Mouse (Mus musculus): ENCODE results near the gene Ntmt1. TPM values are rescaled to one million over a fixed set of nuclear protein-coding genes. Genes with fewer than 3 reads are reported as not detected.
A peak's percentile ranks its signal among the peaks of the same experiment; 100 is the strongest.

The Ntmt1 gene
- polyA plus RNA-seq, 1 experiment from 2014 or later: 81.7 TPM

- ATAC-seq (ENCODE audit: low read depth) (no peak), DNase-seq (ENCODE audit: low spot score) (no peak)
- Histone ChIP-seq H3K4me2 (ENCODE audit: low read depth, low read length) (no peak overlapping the region), H3K4me1 (ENCODE audit: control insufficient read depth, insufficient read depth, low read length) (0 out of 2 replicates have a peak, but pooled peaks cover 3% of the 10 kb centered on the region), H3K27ac (replicated peaks; ENCODE audit: low read depth, low read length) (no peak overlapping the region), H3K4me3 (ENCODE audit: low read depth, low read length) (no peak overlapping the region), H3K36me3 (ENCODE audit: control insufficient read depth, insufficient read depth, low read length) (no peaks in the 10 kb centered on the region), H3K9ac (ENCODE audit: low read depth, low read length) (no peak overlapping the region), H3K9me3 (ENCODE audit: control insufficient read depth, low read length) (no peaks in the 10 kb centered on the region), H3K27me3 (replicated peaks; ENCODE audit: control insufficient read depth, insufficient read depth, low read length) (no peaks in the 10 kb centered on the region)
- 71% methylated on average over 4 of the region's 4 CpGs for WGBS
These were observed 29.4 kb upstream of the Ntmt1 start for GRCm38 (mm10) chr2:30778235-30778634.

- no peak for DNase-seq (ENCODE audit: low spot score)
- H3K27ac ChIP-seq (replicated peaks; ENCODE audit: low read depth, low read length): no peak overlapping the region
- H3K4me3 ChIP-seq (ENCODE audit: low read depth, low read length): no peak overlapping the region
- no peaks in the 10 kb centered on the region for H3K27me3 ChIP-seq (replicated peaks; ENCODE audit: control insufficient read depth, insufficient read depth, low read length)
- peaks cover 10% of the 10 kb centered on the region for H3K4me1 ChIP-seq (ENCODE audit: control insufficient read depth, insufficient read depth, low read length)
- 9% methylated on average over 5 of the region's 5 CpGs for WGBS
- ATAC-seq (ENCODE audit: low read depth): 0 out of 2 replicates have a peak, but pooled peaks have one; percentile 35
- H3K4me2 ChIP-seq (ENCODE audit: low read depth, low read length): no peak overlapping the region
- no peak overlapping the region for H3K9ac ChIP-seq (ENCODE audit: low read depth, low read length)
- H3K36me3 ChIP-seq (ENCODE audit: control insufficient read depth, insufficient read depth, low read length): no peaks in the 10 kb centered on the region
- H3K9me3 ChIP-seq (ENCODE audit: control insufficient read depth, low read length): no peaks in the 10 kb centered on the region
These were observed 28.4 kb upstream of the Ntmt1 start for GRCm38 (mm10) chr2:30779241-30779640.

GRCm38 (mm10) chr2:30782312-30783290, 25.0 kb upstream of the Ntmt1 start:
- DNase-seq (ENCODE audit: low spot score) (no peak), ATAC-seq (ENCODE audit: low read depth) (no peak)
- peak overlapping the region; percentile 56 for H3K9ac ChIP-seq (ENCODE audit: low read depth, low read length)
- no peak overlapping the region for H3K4me3 ChIP-seq (ENCODE audit: low read depth, low read length)
- H3K27me3 ChIP-seq (replicated peaks; ENCODE audit: control insufficient read depth, insufficient read depth, low read length): no peaks in the 10 kb centered on the region
- peak overlapping the region; percentile 59 for H3K4me2 ChIP-seq (ENCODE audit: low read depth, low read length)
- 68% methylated on average over 8 of the region's 8 CpGs for WGBS
- peaks cover 23% of the 10 kb centered on the region for H3K4me1 ChIP-seq (ENCODE audit: control insufficient read depth, insufficient read depth, low read length)
- H3K9me3 ChIP-seq (ENCODE audit: control insufficient read depth, low read length): no peaks in the 10 kb centered on the region
- H3K27ac ChIP-seq (replicated peaks; ENCODE audit: low read depth, low read length): peak overlapping the region; percentile 85
- H3K36me3 ChIP-seq (ENCODE audit: control insufficient read depth, insufficient read depth, low read length): no peaks in the 10 kb centered on the region

- Histone ChIP-seq H3K4me3 (ENCODE audit: low read depth, low read length) (peak overlapping the region; percentile 23; the same call in 1 of the 2 replicates), H3K27ac (replicated peaks; ENCODE audit: low read depth, low read length) (peak overlapping the region; percentile 85), H3K36me3 (ENCODE audit: control insufficient read depth, insufficient read depth, low read length) (no peaks in the 10 kb centered on the region), H3K4me2 (ENCODE audit: low read depth, low read length) (peak overlapping the region; percentile 59), H3K9me3 (ENCODE audit: control insufficient read depth, low read length) (no peaks in the 10 kb centered on the region), H3K27me3 (replicated peaks; ENCODE audit: control insufficient read depth, insufficient read depth, low read length) (no peaks in the 10 kb centered on the region), H3K4me1 (ENCODE audit: control insufficient read depth, insufficient read depth, low read length) (peaks cover 23% of the 10 kb centered on the region), H3K9ac (ENCODE audit: low read depth, low read length) (peak overlapping the region; percentile 56)
- WGBS: 0% methylated on average over 8 of the region's 13 CpGs
- DNase-seq (ENCODE audit: low spot score) (peak; percentile 93), ATAC-seq (ENCODE audit: low read depth) (peak; percentile 53)
These were observed 24.3 kb upstream of the Ntmt1 start for GRCm38 (mm10) chr2:30783346-30783745.

- peaks cover 23% of the 10 kb centered on the region for H3K4me1 ChIP-seq (ENCODE audit: control insufficient read depth, insufficient read depth, low read length)
- peak overlapping the region; percentile 59 for H3K4me2 ChIP-seq (ENCODE audit: low read depth, low read length)
- peak overlapping the region; percentile 64 for H3K9ac ChIP-seq (ENCODE audit: low read depth, low read length)
- H3K36me3 ChIP-seq (ENCODE audit: control insufficient read depth, insufficient read depth, low read length): no peaks in the 10 kb centered on the region
- H3K27me3 ChIP-seq (replicated peaks; ENCODE audit: control insufficient read depth, insufficient read depth, low read length): no peaks in the 10 kb centered on the region
- peak overlapping the region; percentile 22 for H3K4me3 ChIP-seq (ENCODE audit: low read depth, low read length)
- DNase-seq (ENCODE audit: low spot score): peak; percentile 83
- ATAC-seq (ENCODE audit: low read depth): peak; percentile 71
- H3K9me3 ChIP-seq (ENCODE audit: control insufficient read depth, low read length): no peaks in the 10 kb centered on the region
- peak overlapping the region; percentile 85 for H3K27ac ChIP-seq (replicated peaks; ENCODE audit: low read depth, low read length)
- 13% methylated on average over 23 of the region's 40 CpGs for WGBS
These were observed 23.3 kb upstream of the Ntmt1 start for GRCm38 (mm10) chr2:30784078-30784994.

GRCm38 (mm10) chr2:30787466-30787865, 20.2 kb upstream of the Ntmt1 start:
- Histone ChIP-seq H3K9ac (ENCODE audit: low read depth, low read length) (no peak overlapping the region), H3K27ac (replicated peaks; ENCODE audit: low read depth, low read length) (no peak overlapping the region), H3K4me3 (ENCODE audit: low read depth, low read length) (no peak overlapping the region), H3K36me3 (ENCODE audit: control insufficient read depth, insufficient read depth, low read length) (no peaks in the 10 kb centered on the region), H3K27me3 (replicated peaks; ENCODE audit: control insufficient read depth, insufficient read depth, low read length) (no peaks in the 10 kb centered on the region), H3K9me3 (ENCODE audit: control insufficient read depth, low read length) (no peaks in the 10 kb centered on the region), H3K4me1 (ENCODE audit: control insufficient read depth, insufficient read depth, low read length) (peaks cover 23% of the 10 kb centered on the region), H3K4me2 (ENCODE audit: low read depth, low read length) (no peak overlapping the region)
- no peak for DNase-seq (ENCODE audit: low spot score)
- WGBS: 65% methylated on average over 4 of the region's 4 CpGs
- ATAC-seq (ENCODE audit: low read depth): no peak

GRCm38 (mm10) chr2:30792061-30792460, 15.6 kb upstream of the Ntmt1 start:
- no peak for ATAC-seq (ENCODE audit: low read depth)
- Histone ChIP-seq H3K4me2 (ENCODE audit: low read depth, low read length) (no peak overlapping the region), H3K4me3 (ENCODE audit: low read depth, low read length) (no peak overlapping the region), H3K9ac (ENCODE audit: low read depth, low read length) (no peak overlapping the region), H3K9me3 (ENCODE audit: control insufficient read depth, low read length) (no peaks in the 10 kb centered on the region), H3K27ac (replicated peaks; ENCODE audit: low read depth, low read length) (no peak overlapping the region), H3K4me1 (ENCODE audit: control insufficient read depth, insufficient read depth, low read length) (peaks cover 18% of the 10 kb centered on the region), H3K27me3 (replicated peaks; ENCODE audit: control insufficient read depth, insufficient read depth, low read length) (no peaks in the 10 kb centered on the region), H3K36me3 (ENCODE audit: control insufficient read depth, insufficient read depth, low read length) (no peaks in the 10 kb centered on the region)
- WGBS: 77% methylated on average over 7 of the region's 7 CpGs
- DNase-seq (ENCODE audit: low spot score): no peak

Measured in embryonic facial prominence, embryonic 14.5 days (tissue).